Mouse (Mus musculus): ENCODE measurements around the gene Padi4. TPM values are rescaled to one million over a fixed set of nuclear protein-coding genes. Genes with fewer than 3 reads are reported as not detected.

Gene Padi4
- 0.35 and 0.77 TPM in 2 replicates for polyA plus RNA-seq (2012; rRNA removed)

GRCm38 (mm10) chr4:140774025-140774800 lies at the start of gene Padi4:
Gene Padi4 (minus strand): TSS chr4:140774236.
- H3K27me3 ChIP-seq (ENCODE audit: control insufficient read depth, insufficient read depth, low read length), result no peaks in the 10 kb centered on the region
- H3K36me3 ChIP-seq (ENCODE audit: control insufficient read depth, insufficient read depth, low read length), result no peaks in the 10 kb centered on the region
- 77% methylated on average over 21 of the region's 21 CpGs for WGBS
- no peak within 1 kb of the TSS for H3K4me3 ChIP-seq (ENCODE audit: low read depth, low read length)
- TF ChIP-seq CTCF (IDR thresholded peaks at IDR 0.05; ENCODE audit: extremely low read depth, insufficient read length, insufficient replicate concordance, low read depth, low read length), result no peak
- no peak for TF ChIP-seq POLR2A (IDR thresholded peaks at IDR 0.05; ENCODE audit: low read depth, low read length)
- H3K4me1 ChIP-seq (ENCODE audit: control insufficient read depth, insufficient read depth, insufficient read length, low read length), result no peaks in the 10 kb centered on the region
- H3K27ac ChIP-seq (ENCODE audit: insufficient read depth, low read depth, low read length), result no peak within 1 kb of the TSS

GRCm38 (mm10) chr4:140821988-140822387 lies 48.0 kb upstream of the Padi4 start:
- Histone ChIP-seq H3K27me3 (ENCODE audit: control insufficient read depth, insufficient read depth, low read length) (no peaks in the 10 kb centered on the region), H3K4me3 (ENCODE audit: low read depth, low read length) (no peak overlapping the region), H3K4me1 (ENCODE audit: control insufficient read depth, insufficient read depth, insufficient read length, low read length) (no peaks in the 10 kb centered on the region), H3K27ac (ENCODE audit: insufficient read depth, low read depth, low read length) (no peak overlapping the region), H3K36me3 (ENCODE audit: control insufficient read depth, insufficient read depth, low read length) (no peaks in the 10 kb centered on the region)
- TF ChIP-seq CTCF (IDR thresholded peaks at IDR 0.05; ENCODE audit: extremely low read depth, insufficient read length, insufficient replicate concordance, low read depth, low read length) (no peak; the same call in 1 of the 2 replicates), POLR2A (IDR thresholded peaks at IDR 0.05; ENCODE audit: low read depth, low read length) (no peak)
- WGBS, result 64% methylated on average over 5 of the region's 5 CpGs

GRCm38 (mm10) chr4:140817413-140817812 lies 43.4 kb upstream of the Padi4 start:
- Histone ChIP-seq H3K27me3 (ENCODE audit: control insufficient read depth, insufficient read depth, low read length) (no peaks in the 10 kb centered on the region), H3K36me3 (ENCODE audit: control insufficient read depth, insufficient read depth, low read length) (no peaks in the 10 kb centered on the region), H3K4me1 (ENCODE audit: control insufficient read depth, insufficient read depth, insufficient read length, low read length) (peaks cover 12% of the 10 kb centered on the region), H3K27ac (ENCODE audit: insufficient read depth, low read depth, low read length) (no peak overlapping the region), H3K4me3 (ENCODE audit: low read depth, low read length) (no peak overlapping the region)
- 93% methylated on average over 8 of the region's 8 CpGs for WGBS
- TF ChIP-seq CTCF (IDR thresholded peaks at IDR 0.05; ENCODE audit: extremely low read depth, insufficient read length, insufficient replicate concordance, low read depth, low read length) (no peak), POLR2A (IDR thresholded peaks at IDR 0.05; ENCODE audit: low read depth, low read length) (no peak)

GRCm38 (mm10) chr4:140815996-140816917 lies 42.2 kb upstream of the Padi4 start:
- Histone ChIP-seq H3K4me3 (ENCODE audit: low read depth, low read length) (no peak overlapping the region), H3K36me3 (ENCODE audit: control insufficient read depth, insufficient read depth, low read length) (no peaks in the 10 kb centered on the region), H3K4me1 (ENCODE audit: control insufficient read depth, insufficient read depth, insufficient read length, low read length) (peaks cover 12% of the 10 kb centered on the region), H3K27me3 (ENCODE audit: control insufficient read depth, insufficient read depth, low read length) (no peaks in the 10 kb centered on the region), H3K27ac (ENCODE audit: insufficient read depth, low read depth, low read length) (no peak overlapping the region)
- TF ChIP-seq POLR2A (IDR thresholded peaks at IDR 0.05; ENCODE audit: low read depth, low read length), result no peak
- no peak for TF ChIP-seq CTCF (IDR thresholded peaks at IDR 0.05; ENCODE audit: extremely low read depth, insufficient read length, insufficient replicate concordance, low read depth, low read length)
- 7% methylated on average over 10 of the region's 10 CpGs for WGBS

GRCm38 (mm10) chr4:140815496-140815895 lies 41.5 kb upstream of the Padi4 start:
- TF ChIP-seq CTCF (IDR thresholded peaks at IDR 0.05; ENCODE audit: extremely low read depth, insufficient read length, insufficient replicate concordance, low read depth, low read length) (no peak), POLR2A (IDR thresholded peaks at IDR 0.05; ENCODE audit: low read depth, low read length) (no peak)
- no peak overlapping the region for H3K27ac ChIP-seq (ENCODE audit: insufficient read depth, low read depth, low read length)
- no peak overlapping the region for H3K4me3 ChIP-seq (ENCODE audit: low read depth, low read length)
- peaks cover 12% of the 10 kb centered on the region for H3K4me1 ChIP-seq (ENCODE audit: control insufficient read depth, insufficient read depth, insufficient read length, low read length)
- no peaks in the 10 kb centered on the region for H3K36me3 ChIP-seq (ENCODE audit: control insufficient read depth, insufficient read depth, low read length)
- WGBS, result 46% methylated on average over 5 of the region's 5 CpGs
- H3K27me3 ChIP-seq (ENCODE audit: control insufficient read depth, insufficient read depth, low read length), result no peaks in the 10 kb centered on the region

- Histone ChIP-seq H3K27me3 (ENCODE audit: control insufficient read depth, insufficient read depth, low read length) (no peaks in the 10 kb centered on the region), H3K27ac (ENCODE audit: insufficient read depth, low read depth, low read length) (0 out of 2 replicates have a peak overlapping the region, but pooled peaks have one; percentile 13), H3K4me3 (ENCODE audit: low read depth, low read length) (peak overlapping the region; percentile 68), H3K36me3 (ENCODE audit: control insufficient read depth, insufficient read depth, low read length) (no peaks in the 10 kb centered on the region), H3K4me1 (ENCODE audit: control insufficient read depth, insufficient read depth, insufficient read length, low read length) (peaks cover 12% of the 10 kb centered on the region)
- TF ChIP-seq POLR2A (IDR thresholded peaks at IDR 0.05; ENCODE audit: low read depth, low read length) (no peak), CTCF (IDR thresholded peaks at IDR 0.05; ENCODE audit: extremely low read depth, insufficient read length, insufficient replicate concordance, low read depth, low read length) (peak; percentile 49; the same call in 1 of the 2 replicates)
- WGBS, result 20% methylated on average over 36 of the region's 36 CpGs
Measured at GRCm38 (mm10) chr4:140814241-140815225, 40.5 kb upstream of the Padi4 start.
